Mouse (Mus musculus) heart, embryonic 10.5 days (tissue): ENCODE results near the gene Gm42669. TPM values are rescaled to one million over a fixed set of nuclear protein-coding genes. Genes with fewer than 3 reads are reported as not detected.

ENCODE experiments used
- DNase-seq: peaks from one replicate; pipeline ENCODE4 v3.0.0-alpha.2; 2017; ENCODE audit warnings: low spot score
- H3K27ac ChIP-seq: fragments of 300-500 bp; sonication (generic); 2 replicates; pipeline ENCODE4 v1.5.1; 2016; ENCODE audit warnings: mild to moderate bottlenecking
- H3K27me3 ChIP-seq: fragments of 300-500 bp; sonication (generic); 2 replicates; pipeline ENCODE4 v1.6.1; 2016; ENCODE audit warnings: mild to moderate bottlenecking; ENCODE audit not compliant: poor library complexity, insufficient read depth, severe bottlenecking
- H3K36me3 ChIP-seq: fragments of 300-500 bp; sonication (generic); 2 replicates; pipeline ENCODE4 v1.6.1; 2016; ENCODE audit warnings: mild to moderate bottlenecking, moderate library complexity
- H3K4me1 ChIP-seq: fragments of 300-500 bp; sonication (generic); 2 replicates; pipeline ENCODE4 v1.6.1; 2016; ENCODE audit warnings: mild to moderate bottlenecking
- H3K4me3 ChIP-seq: fragments of 300-500 bp; sonication (generic); 2 replicates; pipeline ENCODE4 v1.5.1; 2016; ENCODE audit warnings: mild to moderate bottlenecking, moderate library complexity
- H3K9me3 ChIP-seq: fragments of 300-500 bp; sonication (generic); 2 replicates; pipeline ENCODE4 v1.6.1; 2016; ENCODE audit warnings: mild to moderate bottlenecking, moderate library complexity
- WGBS: fragments of 180-500 bp; shearing (Covaris S2); methylation state at CpG from one replicate; pipeline ENCODE4 v1.1.7; 2016; 5-methylcytosine and 5-hydroxymethylcytosine counted together
- polyA plus RNA-seq: library from polyadenylated mRNA; unstranded; fragments of >200 nt; fragmentation: Nextera tagmentation; extraction: Ambion mirVana; gene quantifications from 2 replicates; pipeline ENCODE4 v1.2.1, GENCODE M21; 2016

The Gm42669 gene
- polyA plus RNA-seq, result 0.24 and 0.25 TPM in 2 replicates

DNA sequence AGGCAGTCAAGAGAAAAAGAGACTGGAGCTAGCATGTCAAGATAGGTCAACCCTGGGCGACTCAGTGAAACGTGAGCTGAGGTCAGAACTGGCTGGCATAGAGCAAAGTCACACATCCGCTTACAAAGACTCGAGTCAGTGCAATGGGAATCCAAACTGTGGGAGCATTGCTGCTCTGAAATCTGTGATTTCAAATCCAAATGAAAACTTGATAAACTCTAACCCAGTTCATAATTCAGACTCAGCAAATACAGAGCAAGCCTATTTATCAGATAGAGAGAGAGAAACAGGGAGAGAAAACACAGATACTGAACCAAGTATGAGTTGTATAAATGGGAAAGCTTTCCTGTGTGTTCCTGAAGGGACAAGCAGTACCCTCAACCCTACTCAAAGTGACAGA is at the start of gene Gm42669:
Gm42669 (plus strand) TSS at position 301 of the 400 bp plus-strand sequence.
- no peak within 1 kb of the TSS for H3K4me3 ChIP-seq
- 70% methylated on average over 4 of the region's 4 CpGs for WGBS
- no peak within 1 kb of the TSS for H3K27ac ChIP-seq
- no peaks in the 10 kb centered on the region for H3K9me3 ChIP-seq
- no peaks in the 10 kb centered on the region for H3K27me3 ChIP-seq
- H3K4me1 ChIP-seq, result no peaks in the 10 kb centered on the region
- H3K36me3 ChIP-seq, result 0 out of 2 replicates have a peak, but pooled peaks cover 13% of the 10 kb centered on the region
- no peak for DNase-seq

DNA sequence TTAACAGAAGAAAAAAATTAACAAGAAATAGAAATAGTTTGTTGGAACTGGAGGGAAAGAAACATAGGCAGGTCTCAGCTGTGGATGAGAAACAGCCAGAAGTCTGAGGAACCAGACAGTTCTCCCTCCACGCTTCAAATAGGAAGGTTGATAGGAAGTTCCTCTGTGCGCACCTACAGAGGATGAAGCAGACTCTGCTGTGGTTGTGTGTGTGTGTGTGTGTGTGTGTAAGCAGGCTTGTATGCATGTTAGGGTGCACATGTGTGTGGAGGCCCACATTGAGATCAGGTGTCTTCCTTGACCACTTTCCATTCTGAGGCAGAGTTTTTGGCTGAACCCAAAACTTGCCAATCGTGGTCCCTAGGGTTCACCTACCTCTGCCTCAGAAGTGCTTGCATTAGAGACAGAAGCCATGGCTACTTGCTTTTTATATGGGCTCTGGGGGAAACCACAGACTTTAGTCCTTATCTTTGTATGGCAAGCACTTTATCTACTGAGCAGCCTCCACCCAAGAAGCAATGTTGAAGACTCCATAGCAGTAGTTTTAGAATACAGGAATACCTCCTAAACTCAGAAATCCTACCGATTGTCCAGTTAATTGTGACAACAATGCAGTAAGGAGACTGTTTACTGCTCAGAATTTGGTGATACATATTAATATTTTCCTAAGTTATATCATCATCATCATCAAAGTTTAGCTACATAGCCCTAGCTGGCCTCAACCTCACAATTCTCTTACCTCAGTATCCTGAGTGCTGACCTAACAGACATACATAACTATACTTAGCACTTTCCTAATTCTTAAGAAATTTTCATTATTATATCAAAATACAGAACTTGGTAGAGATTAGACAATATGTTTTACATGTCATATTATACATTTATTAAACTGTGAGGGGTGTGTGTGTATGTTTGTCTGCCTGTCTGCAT is 45.0 kb upstream of the Gm42669 start:
- 80% methylated on average over 4 of the region's 4 CpGs for WGBS
- Histone ChIP-seq H3K9me3 (no peaks in the 10 kb centered on the region), H3K4me3 (no peak overlapping the region), H3K27me3 (no peaks in the 10 kb centered on the region), H3K4me1 (peaks cover 13% of the 10 kb centered on the region), H3K36me3 (no peaks in the 10 kb centered on the region), H3K27ac (no peak overlapping the region)
- DNase-seq, result no peak

DNA sequence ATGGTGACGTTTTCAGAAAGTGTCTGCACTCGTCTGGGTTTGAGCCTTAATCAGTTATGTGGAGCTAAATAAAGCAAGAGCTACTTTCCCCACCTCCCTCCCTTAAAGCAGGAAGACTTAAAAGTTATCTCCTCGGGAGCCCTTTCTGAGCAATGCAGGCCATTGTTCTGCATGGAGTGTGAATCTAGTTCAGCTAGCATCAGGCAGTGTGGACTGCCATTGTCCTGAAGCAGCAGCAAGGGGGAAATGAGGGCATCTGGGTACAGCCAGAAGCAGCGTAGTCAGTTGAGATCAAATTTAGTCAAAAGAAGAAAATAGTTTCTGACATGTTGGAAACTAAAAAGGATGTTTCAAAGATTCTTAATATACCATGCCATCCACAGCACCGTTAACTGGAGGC is 40.9 kb upstream of the Gm42669 start:
- 26% methylated on average over 5 of the region's 5 CpGs for WGBS
- Histone ChIP-seq H3K9me3 (no peaks in the 10 kb centered on the region), H3K36me3 (no peaks in the 10 kb centered on the region), H3K4me3 (no peak overlapping the region), H3K27ac (peak overlapping the region; percentile 74), H3K27me3 (no peaks in the 10 kb centered on the region), H3K4me1 (peaks cover 21% of the 10 kb centered on the region)
- no peak for DNase-seq

DNA sequence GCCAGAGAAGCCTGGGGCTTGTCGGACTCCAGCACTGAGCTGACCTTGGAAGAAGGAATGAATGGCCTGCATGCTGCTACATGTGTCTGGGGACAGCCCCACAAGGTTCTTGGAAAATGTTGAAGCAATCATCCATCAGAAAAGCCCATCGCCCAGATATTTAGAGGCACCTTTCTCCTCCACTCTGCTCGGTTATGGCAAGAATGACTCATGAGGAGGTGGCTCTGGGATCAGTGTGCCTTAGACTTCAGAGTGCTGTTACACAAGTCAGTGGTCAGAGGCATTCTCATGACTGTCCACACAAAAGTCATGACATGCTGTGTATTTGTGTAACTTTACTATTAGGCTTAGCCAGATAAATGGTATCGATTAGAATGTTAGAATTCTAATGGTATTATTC is 40.3 kb upstream of the Gm42669 start:
- no peaks in the 10 kb centered on the region for H3K9me3 ChIP-seq
- no peaks in the 10 kb centered on the region for H3K36me3 ChIP-seq
- no peak overlapping the region for H3K4me3 ChIP-seq
- no peaks in the 10 kb centered on the region for H3K27me3 ChIP-seq
- peaks cover 21% of the 10 kb centered on the region for H3K4me1 ChIP-seq
- H3K27ac ChIP-seq, result peak overlapping the region; percentile 74
- no peak for DNase-seq
- WGBS, result 64% methylated on average over 4 of the region's 4 CpGs

DNA sequence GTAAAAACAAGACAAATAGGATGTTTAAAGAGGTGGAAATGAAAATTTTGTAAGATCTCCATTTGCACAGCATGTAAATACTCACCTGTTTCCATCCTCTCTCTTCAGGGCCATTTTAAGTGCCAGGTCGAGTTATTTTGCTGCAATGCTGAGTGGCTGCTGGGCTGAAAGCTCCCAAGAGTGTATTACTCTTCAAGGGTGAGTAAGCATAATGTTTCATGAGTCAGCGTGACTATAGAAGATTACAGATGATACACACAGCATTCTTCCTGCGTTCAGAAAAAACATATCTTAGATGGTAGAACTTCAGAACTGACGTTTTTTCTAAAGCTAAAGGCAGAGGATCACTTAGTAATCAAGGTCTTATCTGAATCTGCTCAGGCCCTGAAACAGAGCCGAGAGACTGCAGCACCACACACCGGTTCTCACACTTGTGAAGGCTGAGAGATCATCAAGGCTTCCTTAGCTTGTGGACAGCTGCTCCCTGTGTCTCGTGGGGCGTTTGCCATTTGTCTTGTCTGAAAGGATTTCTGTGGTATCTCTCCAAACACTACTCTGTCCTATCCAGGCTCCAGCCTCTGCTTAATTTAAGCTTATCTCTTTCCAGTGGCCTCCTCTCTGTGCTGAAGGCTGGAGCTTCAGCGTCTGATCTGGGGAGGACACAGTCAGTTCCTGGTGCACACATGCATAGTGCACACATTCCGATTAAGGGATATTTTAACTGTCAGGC is 36.7 kb upstream of the Gm42669 start:
- Histone ChIP-seq H3K27me3 (no peaks in the 10 kb centered on the region), H3K27ac (peak overlapping the region; percentile 25; the same call in 1 of the 2 replicates), H3K4me1 (peaks cover 21% of the 10 kb centered on the region), H3K4me3 (no peak overlapping the region), H3K9me3 (no peaks in the 10 kb centered on the region), H3K36me3 (peaks cover 13% of the 10 kb centered on the region)
- 35% methylated on average over 10 of the region's 10 CpGs for WGBS
- DNase-seq, result peak; percentile 77

DNA sequence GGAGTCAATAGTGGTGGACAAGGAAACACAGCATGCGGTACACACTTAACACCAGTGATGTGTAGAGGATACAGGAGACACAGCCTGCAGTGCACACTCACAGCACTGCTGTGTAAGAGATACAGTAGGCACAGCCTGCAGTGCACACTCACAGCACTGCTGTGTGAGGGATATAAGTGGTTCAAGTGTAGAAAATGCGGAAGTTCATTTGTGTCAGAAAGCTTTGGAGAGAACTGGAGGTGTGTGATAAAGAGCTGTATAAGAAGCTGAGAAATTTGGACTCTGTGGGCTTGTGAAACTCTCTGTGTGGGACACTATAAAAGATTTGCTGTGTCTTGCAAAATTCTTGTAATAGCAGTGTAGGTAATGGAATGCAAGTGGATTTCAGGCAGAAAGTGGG is 27.2 kb upstream of the Gm42669 start:
- no peaks in the 10 kb centered on the region for H3K27me3 ChIP-seq
- H3K27ac ChIP-seq, result no peak overlapping the region
- H3K9me3 ChIP-seq, result no peaks in the 10 kb centered on the region
- peaks cover 4% of the 10 kb centered on the region for H3K36me3 ChIP-seq
- DNase-seq, result no peak
- H3K4me3 ChIP-seq, result no peak overlapping the region
- no peaks in the 10 kb centered on the region for H3K4me1 ChIP-seq
- 83% methylated on average over 2 of the region's 2 CpGs for WGBS

DNA sequence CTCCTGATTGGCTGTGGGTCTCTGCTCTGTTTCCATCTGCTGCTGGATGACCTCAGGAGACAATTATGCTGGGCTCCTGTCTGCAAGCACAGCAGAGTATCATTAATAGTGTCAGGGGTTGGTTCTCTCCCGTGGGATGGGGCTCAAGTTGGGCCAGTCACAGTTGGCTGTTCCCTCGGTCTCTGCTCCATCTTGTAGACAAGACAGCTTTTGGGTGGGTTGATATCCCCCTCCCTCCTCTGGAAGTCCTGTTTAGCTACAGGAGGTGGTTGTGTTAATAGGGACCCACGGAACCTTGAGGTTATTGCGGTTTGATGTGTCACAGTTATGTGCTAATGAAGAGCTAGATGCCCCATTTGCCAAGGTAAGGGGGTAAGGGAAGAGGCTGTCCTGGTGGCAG is 18.4 kb upstream of the Gm42669 start:
- H3K27ac ChIP-seq, result no peak overlapping the region
- peaks cover 4% of the 10 kb centered on the region; the same call in 1 of the 2 replicates for H3K36me3 ChIP-seq
- peaks cover 9% of the 10 kb centered on the region; the same call in 1 of the 2 replicates for H3K4me1 ChIP-seq
- H3K27me3 ChIP-seq, result no peaks in the 10 kb centered on the region
- H3K4me3 ChIP-seq, result no peak overlapping the region
- no peaks in the 10 kb centered on the region for H3K9me3 ChIP-seq
- no peak for DNase-seq
- 70% methylated on average over 4 of the region's 4 CpGs for WGBS

DNA sequence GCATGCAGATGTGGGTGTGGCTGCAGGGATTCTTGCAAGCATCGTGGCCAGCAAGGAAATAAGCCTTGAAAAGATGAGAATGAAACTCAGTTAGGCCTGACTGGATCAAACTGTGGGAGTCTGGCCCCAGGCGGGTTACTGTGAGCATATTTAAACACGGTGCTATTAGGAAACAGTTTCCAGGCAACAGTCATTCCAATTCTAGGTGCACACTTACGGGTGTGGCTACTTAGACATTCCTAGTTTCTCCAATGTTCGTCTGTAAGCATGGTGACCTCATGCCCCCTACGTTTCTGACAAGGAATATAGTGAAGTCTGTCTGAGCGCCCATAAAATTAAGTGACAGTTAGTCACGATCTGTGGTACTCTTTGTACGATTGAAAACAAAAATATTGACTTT is 16.4 kb upstream of the Gm42669 start:
- peaks cover 9% of the 10 kb centered on the region; the same call in 1 of the 2 replicates for H3K4me1 ChIP-seq
- no peak for DNase-seq
- H3K27me3 ChIP-seq, result no peaks in the 10 kb centered on the region
- H3K36me3 ChIP-seq, result peaks cover 8% of the 10 kb centered on the region
- no peak overlapping the region for H3K27ac ChIP-seq
- H3K9me3 ChIP-seq, result no peaks in the 10 kb centered on the region
- WGBS, result 81% methylated on average over 9 of the region's 9 CpGs
- H3K4me3 ChIP-seq, result no peak overlapping the region

DNA sequence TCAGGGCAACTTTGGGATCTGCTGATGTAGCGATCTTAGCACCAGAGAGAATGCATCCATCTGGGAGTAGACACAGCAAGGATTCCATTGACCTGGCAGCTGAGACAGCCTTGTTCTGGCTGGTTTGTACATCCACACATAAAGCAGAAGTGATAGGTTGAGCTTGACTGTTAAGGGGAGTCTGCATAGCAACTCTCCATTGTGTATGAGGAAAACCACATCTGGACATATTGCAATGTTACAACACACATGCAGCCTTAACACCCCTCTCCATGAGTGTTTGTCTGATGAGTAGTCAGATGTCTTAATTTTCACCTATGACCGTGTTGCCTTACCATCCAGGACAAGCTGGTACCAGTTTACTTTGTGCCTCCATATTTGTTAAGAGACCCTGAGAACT is 14.9 kb upstream of the Gm42669 start:
- DNase-seq, result no peak
- H3K4me3 ChIP-seq, result no peak overlapping the region
- no peaks in the 10 kb centered on the region for H3K27me3 ChIP-seq
- H3K9me3 ChIP-seq, result no peaks in the 10 kb centered on the region
- 82% methylated on average over 2 of the region's 2 CpGs for WGBS
- H3K36me3 ChIP-seq, result peaks cover 8% of the 10 kb centered on the region
- H3K4me1 ChIP-seq, result peaks cover 9% of the 10 kb centered on the region; the same call in 1 of the 2 replicates
- H3K27ac ChIP-seq, result no peak overlapping the region

DNA sequence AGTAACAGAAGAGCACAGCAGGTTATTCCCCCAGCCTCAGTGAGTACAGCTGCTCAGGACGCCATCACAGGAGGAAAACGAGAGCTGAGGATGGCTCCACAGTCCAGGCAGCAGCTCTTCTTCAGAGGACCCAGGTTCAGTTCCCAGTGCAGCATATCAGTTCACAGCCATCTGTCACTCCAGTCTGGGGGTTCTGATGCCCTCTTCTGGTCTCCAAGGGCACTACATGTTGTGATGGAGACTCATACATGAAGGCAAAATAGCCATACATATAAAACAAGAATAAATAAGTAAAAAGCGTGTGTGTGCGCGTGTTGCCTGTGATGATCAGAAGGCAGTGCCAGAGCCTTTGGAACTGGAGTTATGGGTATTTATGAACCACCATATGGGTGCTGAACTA is 12.7 kb upstream of the Gm42669 start:
- Histone ChIP-seq H3K27ac (no peak overlapping the region), H3K27me3 (no peaks in the 10 kb centered on the region), H3K36me3 (peaks cover 8% of the 10 kb centered on the region), H3K4me3 (no peak overlapping the region), H3K4me1 (no peaks in the 10 kb centered on the region), H3K9me3 (no peaks in the 10 kb centered on the region)
- no peak for DNase-seq
- WGBS, result 88% methylated on average over 5 of the region's 5 CpGs

DNA sequence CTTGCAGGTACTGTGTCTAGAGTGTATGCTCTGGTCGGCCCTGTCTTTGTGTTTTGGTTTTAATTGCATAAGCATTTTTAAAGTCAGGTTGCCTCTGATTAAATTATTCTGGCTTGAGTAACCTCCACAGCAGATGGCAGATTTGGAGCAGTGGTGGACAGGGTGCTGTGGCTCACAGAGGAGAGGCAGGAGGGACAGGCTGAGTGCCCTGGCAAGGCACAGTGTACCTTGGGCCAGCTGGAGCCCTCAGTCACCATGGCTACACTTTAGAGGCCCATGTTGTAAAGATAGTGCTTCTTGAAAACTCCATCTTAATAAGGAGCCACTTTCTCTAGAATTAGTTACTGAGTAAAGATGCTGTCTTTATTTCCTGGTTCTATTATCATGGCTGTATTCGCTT is 11.4 kb upstream of the Gm42669 start:
- H3K27ac ChIP-seq, result no peak overlapping the region
- no peaks in the 10 kb centered on the region for H3K27me3 ChIP-seq
- WGBS, result 76% methylated on average over 2 of the region's 2 CpGs
- H3K4me1 ChIP-seq, result no peaks in the 10 kb centered on the region
- H3K9me3 ChIP-seq, result no peaks in the 10 kb centered on the region
- H3K4me3 ChIP-seq, result no peak overlapping the region
- peaks cover 8% of the 10 kb centered on the region for H3K36me3 ChIP-seq
- DNase-seq, result no peak

DNA sequence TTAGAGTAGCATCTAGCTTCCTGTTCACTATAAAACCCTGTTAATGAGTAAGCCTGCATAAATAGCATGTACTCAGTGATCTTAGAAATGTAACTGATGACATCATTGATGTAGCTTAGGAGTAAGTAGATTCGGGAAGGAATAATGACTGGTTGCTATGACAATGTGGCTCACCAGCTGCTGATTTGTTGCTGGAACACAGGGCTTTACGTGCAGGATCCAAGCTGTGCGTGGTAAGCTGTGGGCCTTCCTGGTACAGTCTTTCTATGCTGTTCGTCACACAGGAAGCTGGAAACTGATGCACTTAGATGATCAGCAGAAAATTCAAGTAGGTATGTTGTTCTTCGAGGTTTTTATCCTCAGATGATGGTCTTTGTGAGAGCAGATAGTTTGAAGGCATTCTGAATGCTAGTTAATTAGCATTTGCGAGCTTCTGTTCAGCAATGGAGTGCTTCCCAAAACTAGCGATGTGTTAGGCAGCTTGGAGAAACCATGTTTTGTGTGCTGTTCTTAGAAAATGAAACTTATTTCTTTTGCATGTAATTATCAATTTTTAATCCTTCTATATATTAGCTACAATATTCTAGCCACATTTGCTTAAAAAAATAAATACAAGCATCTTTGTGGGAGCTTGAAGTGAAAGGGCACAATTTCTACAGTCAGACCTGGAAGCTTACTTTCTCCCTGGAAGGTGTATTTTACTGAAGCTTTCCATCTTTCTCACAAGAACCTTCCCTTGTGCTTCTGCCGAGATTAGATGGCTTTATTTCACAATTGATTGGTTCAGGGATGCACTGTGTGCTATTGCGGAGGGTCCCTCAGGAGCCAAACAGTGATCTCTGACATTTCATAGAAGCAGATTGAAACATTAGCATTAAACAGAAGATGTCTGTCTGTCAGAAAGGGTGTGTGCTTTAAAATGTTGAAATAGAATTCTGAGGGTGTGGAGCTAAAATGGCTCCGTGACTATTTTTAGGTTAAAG is 9.6 kb upstream of the Gm42669 start:
- WGBS, result 81% methylated on average over 10 of the region's 10 CpGs
- no peaks in the 10 kb centered on the region for H3K4me1 ChIP-seq
- H3K9me3 ChIP-seq, result no peaks in the 10 kb centered on the region
- H3K27me3 ChIP-seq, result no peaks in the 10 kb centered on the region
- H3K4me3 ChIP-seq, result no peak overlapping the region
- DNase-seq, result no peak
- H3K27ac ChIP-seq, result no peak overlapping the region
- peaks cover 4% of the 10 kb centered on the region for H3K36me3 ChIP-seq
